Mouse (Mus musculus) bone marrow, adult 2 months (tissue): Measurements from ENCODE around the gene Fkbp1a.

ENCODE experiments used
- CTCF ChIP-seq: fragments of 200-500 bp; IDR thresholded peaks from 2 replicates; pipeline ENCODE4 v1.5.1; 2011; ENCODE audit warnings: low read length, control low read depth; ENCODE audit not compliant: control insufficient read depth, insufficient read depth
- POLR2A ChIP-seq: fragments of 200-500 bp; IDR thresholded peaks from 2 replicates; pipeline ENCODE4 v1.6.1; 2011; ENCODE audit warnings: low read depth, mild to moderate bottlenecking, control low read depth, low read length, borderline replicate concordance; ENCODE audit not compliant: control insufficient read depth

DNA sequence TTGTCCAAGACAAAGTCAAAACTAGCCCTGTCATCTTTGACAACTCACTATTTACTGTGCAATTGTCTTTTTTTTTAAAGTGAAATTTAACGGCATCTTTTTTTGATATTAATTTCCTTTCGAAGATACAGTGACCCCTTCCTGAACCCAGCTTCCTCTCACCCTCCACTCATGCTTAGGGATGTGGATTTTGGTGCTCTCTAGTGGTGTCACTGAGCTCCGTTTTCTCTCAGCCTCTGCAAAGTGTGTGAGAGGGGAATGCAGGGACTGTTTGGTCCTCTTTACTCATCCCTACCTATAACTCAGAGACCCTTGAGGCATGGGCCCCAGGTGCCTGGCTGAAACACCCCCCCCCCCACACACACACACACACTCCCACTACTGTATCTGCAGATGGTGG lies 43.7 kb downstream of the Fkbp1a start:
- TF ChIP-seq CTCF, result no peak
- TF ChIP-seq POLR2A, result no peak
